Mouse (Mus musculus) kidney, embryonic 16.5 days (tissue): ENCODE results near the gene Nudt16l1. TPM values are rescaled to one million over a fixed set of nuclear protein-coding genes. Genes with fewer than 3 reads are reported as not detected.

ENCODE experiments used
- ATAC-seq: fragments of 200-750 bp; cut with Nextera tagmentation; 2 replicates; pipeline ENCODE4 v1.8.0; 2017; ENCODE audit warnings: moderate TSS enrichment; ENCODE audit not compliant: low FRiP score, low TSS enrichment
- H3K27ac ChIP-seq: fragments of 300-500 bp; sonication (generic); 2 replicates; pipeline ENCODE4 v1.5.1; 2014; ENCODE audit warnings: low read length
- H3K27me3 ChIP-seq: fragments of 300-500 bp; sonication (generic); 2 replicates; pipeline ENCODE4 v1.6.1; 2014; ENCODE audit warnings: low read length, control low read depth, mixed read lengths; ENCODE audit not compliant: insufficient read depth
- H3K36me3 ChIP-seq: fragments of 300-500 bp; sonication (generic); 2 replicates; pipeline ENCODE4 v1.6.1; 2014; ENCODE audit warnings: low read length, control low read depth, mixed read lengths; ENCODE audit not compliant: insufficient read depth
- H3K4me1 ChIP-seq: fragments of 300-500 bp; sonication (generic); 2 replicates; pipeline ENCODE4 v1.6.1; 2014; ENCODE audit warnings: low read length, control low read depth, mixed read lengths; ENCODE audit not compliant: insufficient read depth
- H3K4me2 ChIP-seq: fragments of 300-500 bp; sonication (generic); replicated peaks from 2 replicates; pipeline ENCODE4 v1.6.1; 2014; ENCODE audit warnings: low read depth, low read length
- H3K4me3 ChIP-seq: fragments of 300-500 bp; sonication (generic); 2 replicates; pipeline ENCODE4 v1.5.1; 2014; ENCODE audit warnings: mild to moderate bottlenecking, low read length
- H3K9ac ChIP-seq: fragments of 300-500 bp; sonication (generic); replicated peaks from 2 replicates; pipeline ENCODE4 v1.6.1; 2014; ENCODE audit warnings: low read length
- H3K9me3 ChIP-seq: fragments of 300-500 bp; sonication (generic); 2 replicates; pipeline ENCODE4 v1.6.1; 2016; ENCODE audit warnings: low read length, control low read depth
- WGBS: fragments of 180-500 bp; shearing (Covaris S2); extraction: QIAGEN DNeasy Blood & Tissue Kit; methylation state at CpG from one replicate; pipeline ENCODE4 v1.1.7; 2014; 5-methylcytosine and 5-hydroxymethylcytosine counted together
- polyA plus RNA-seq: library from polyadenylated mRNA; unstranded; fragments of >200 nt; fragmentation: Nextera tagmentation; extraction: Ambion mirVana; gene quantifications from 2 replicates; pipeline ENCODE4 v1.2.1, GENCODE M21; 2015

Nudt16l1 gene
- polyA plus RNA-seq, 1 experiment from 2014 or later = 187 TPM

DNA sequence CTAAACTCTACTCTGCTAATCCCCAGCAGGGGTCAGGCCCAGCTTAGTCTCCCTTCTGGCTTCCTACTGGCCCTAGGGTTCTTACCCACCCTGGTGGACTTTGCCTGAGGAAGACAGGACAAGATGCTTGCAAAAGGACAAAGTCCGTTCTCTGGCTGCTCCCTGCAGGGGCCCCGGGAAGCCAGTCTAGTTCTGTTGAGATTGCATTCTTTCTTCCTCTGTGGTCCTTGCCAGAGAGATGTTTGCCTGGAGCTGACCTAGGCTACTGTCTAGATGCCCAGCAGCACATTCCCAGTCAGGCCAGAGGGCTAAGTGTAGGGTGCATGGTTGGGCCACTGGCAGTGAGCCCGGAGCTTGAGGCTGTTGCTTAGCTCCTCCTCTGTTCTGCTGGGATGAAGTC, 6.1 kb upstream of the Nudt16l1 start:
- H3K9me3 ChIP-seq = no peaks in the 10 kb centered on the region
- no peak overlapping the region for H3K9ac ChIP-seq
- H3K4me2 ChIP-seq = no peak overlapping the region
- H3K4me1 ChIP-seq = no peaks in the 10 kb centered on the region
- peaks cover 75% of the 10 kb centered on the region for H3K36me3 ChIP-seq
- H3K27ac ChIP-seq = peak overlapping the region; percentile 45; the same call in 1 of the 2 replicates
- H3K4me3 ChIP-seq = no peak overlapping the region
- 71% methylated on average over 3 of the region's 3 CpGs for WGBS
- H3K27me3 ChIP-seq = no peaks in the 10 kb centered on the region
- peak; percentile 69 for ATAC-seq

DNA sequence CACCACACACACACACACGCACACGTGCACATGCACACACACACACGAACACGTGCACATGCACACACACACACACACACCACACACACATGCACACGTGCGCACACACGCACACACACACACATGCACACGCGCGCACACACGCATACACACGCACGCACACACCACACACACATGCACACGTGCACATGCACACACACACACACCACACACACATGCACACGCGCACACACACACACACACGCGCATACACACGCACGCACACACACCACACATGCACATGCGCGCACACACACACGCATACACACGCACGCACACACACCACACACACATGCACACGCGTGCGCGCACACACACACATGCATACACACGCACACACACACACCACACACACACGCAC, 3.1 kb upstream of the Nudt16l1 start:
- Histone ChIP-seq H3K27ac (no peak overlapping the region), H3K4me3 (no peak overlapping the region), H3K9ac (no peak overlapping the region), H3K27me3 (no peaks in the 10 kb centered on the region), H3K36me3 (peaks cover 60% of the 10 kb centered on the region), H3K4me2 (no peak overlapping the region), H3K4me1 (peaks cover 10% of the 10 kb centered on the region), H3K9me3 (no peaks in the 10 kb centered on the region)
- WGBS = 98% methylated on average over 31 of the region's 31 CpGs
- no peak for ATAC-seq

DNA sequence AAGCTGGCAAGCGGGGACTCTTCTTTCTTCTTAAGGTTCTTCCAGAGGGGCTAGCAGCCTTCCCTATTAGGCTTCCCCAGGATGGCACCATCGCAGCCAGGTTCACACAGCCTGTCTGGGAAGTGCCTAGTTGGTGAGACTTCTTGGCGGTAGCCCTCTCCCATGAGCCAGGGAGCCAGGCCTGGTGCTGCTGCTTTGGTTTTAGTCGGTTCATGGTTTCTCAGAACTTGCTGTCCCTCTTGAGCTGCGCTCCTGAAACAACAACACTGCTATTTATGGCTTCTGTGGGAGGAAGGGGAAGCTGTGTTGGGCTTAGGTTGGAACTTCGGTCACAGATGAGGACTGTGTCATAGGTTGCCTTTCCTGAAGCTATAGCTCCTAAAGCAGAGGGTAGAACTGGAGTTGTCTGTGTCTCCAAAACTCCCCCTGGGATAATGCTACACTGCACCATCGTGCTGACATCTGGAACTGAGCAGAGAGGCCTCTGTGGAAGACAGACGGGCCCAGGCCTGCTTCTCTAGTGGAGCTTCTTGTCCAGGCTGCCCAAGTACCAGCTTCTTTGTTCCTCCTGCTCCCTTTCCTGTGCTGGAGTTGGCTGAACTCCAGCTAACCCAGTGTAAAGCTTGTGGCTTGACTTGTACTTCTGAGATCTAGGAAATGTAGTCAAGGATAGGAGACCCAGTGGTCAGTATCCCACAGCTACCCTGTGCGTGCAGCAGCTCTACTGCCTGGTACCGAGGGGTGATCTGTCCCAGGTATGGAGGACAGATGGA, 2.4 kb upstream of the Nudt16l1 start:
- WGBS = 79% methylated on average over 10 of the region's 10 CpGs
- Histone ChIP-seq H3K9me3 (no peaks in the 10 kb centered on the region), H3K4me2 (no peak overlapping the region), H3K4me3 (no peak overlapping the region), H3K36me3 (peaks cover 61% of the 10 kb centered on the region), H3K27ac (peak overlapping the region; percentile 62; the same call in 1 of the 2 replicates), H3K9ac (no peak overlapping the region), H3K4me1 (peaks cover 11% of the 10 kb centered on the region), H3K27me3 (no peaks in the 10 kb centered on the region)
- no peak for ATAC-seq

DNA sequence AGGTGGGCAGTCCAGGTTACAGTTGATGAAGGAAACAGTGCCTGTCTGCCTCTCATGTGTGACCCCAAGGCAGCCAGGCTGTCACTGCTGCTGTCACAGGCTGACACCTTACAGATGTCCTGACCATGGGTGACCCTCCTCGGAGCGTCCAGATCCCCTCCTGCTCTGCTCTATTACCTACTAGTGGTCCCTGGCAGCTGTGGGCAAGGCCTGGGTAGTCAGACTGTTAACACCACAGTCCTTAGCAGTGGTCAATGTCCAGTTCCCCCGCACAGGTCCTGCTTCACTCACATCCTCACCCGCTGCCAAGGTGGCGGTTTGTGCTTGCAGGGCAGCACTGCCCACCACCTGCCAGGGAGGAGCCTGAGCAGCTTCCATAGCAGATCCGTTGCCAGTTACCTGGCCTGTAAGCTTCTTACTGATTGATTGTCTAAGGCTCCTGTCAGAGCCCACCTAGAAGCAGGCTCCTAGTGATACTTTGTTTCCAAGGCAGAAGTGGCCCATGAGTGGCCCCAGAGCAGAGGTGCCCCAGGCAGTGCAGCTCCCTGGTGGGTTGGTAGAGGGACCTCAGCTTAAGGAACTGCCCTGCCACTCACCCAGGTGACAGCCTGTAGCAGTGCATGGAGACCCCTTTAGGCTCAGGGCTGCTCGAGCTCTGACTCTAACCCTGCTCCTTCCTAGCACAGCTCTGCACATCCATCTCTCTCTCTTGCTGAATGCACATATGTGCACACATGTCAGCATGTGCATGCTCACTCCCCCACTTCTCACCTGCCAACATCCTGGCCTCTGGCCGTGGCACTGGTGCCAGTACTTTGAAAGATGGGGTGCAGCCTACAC, 990 bp upstream of the Nudt16l1 start:
- Histone ChIP-seq H3K36me3 (peaks cover 67% of the 10 kb centered on the region), H3K27ac (no peak overlapping the region), H3K4me2 (no peak overlapping the region), H3K9ac (no peak overlapping the region), H3K27me3 (no peaks in the 10 kb centered on the region), H3K4me1 (peaks cover 11% of the 10 kb centered on the region), H3K9me3 (no peaks in the 10 kb centered on the region), H3K4me3 (no peak overlapping the region)
- 86% methylated on average over 8 of the region's 8 CpGs for WGBS
- ATAC-seq = no peak

DNA sequence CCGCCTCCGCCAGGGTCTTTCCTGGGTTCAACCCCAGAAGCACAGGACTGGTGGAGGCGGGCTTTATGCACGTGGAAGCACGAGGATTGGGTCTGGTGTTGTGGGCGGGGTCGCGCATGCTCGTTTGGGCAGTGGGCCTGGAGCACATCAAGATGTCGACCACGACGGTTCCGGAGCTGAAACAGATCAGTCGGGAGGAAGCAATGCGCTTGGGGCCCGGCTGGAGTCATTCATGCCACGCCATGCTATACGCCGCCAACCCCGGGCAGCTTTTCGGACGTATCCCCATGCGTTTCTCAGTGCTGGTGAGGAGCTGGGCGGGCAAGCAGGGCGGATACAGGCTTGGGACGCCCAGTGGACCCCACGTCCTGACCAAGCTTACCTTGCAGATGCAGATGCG, 428 bp downstream of the Nudt16l1 start:
- H3K9me3 ChIP-seq = no peaks in the 10 kb centered on the region
- ATAC-seq = peak; percentile 94
- peaks cover 66% of the 10 kb centered on the region for H3K36me3 ChIP-seq
- peak overlapping the region; percentile 90 for H3K4me2 ChIP-seq
- H3K4me3 ChIP-seq = peak overlapping the region; percentile 88
- no peaks in the 10 kb centered on the region for H3K27me3 ChIP-seq
- H3K4me1 ChIP-seq = peaks cover 11% of the 10 kb centered on the region
- peak overlapping the region; percentile 92 for H3K9ac ChIP-seq
- H3K27ac ChIP-seq = peak overlapping the region; percentile 89
- under 1% methylated on average over 28 of the region's 28 CpGs for WGBS

DNA sequence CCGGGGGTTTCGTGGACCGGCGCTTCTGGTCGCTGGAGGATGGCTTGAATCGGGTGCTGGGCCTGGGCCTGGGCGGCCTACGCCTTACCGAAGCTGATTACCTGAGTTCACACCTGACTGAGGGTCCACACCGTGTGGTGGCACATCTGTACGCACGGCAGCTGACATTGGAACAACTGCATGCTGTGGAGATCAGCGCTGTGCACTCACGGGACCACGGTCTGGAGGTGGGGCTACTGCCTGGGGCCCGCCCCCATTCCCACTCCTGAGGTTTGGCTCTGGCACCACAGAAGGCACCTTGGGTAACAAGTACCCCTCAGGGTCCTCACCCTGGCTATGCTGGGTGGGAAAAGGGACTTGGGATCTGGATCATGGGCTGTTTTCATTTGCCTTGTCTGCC, 851 bp downstream of the Nudt16l1 start:
- ATAC-seq = peak; percentile 81
- Histone ChIP-seq H3K4me3 (peak overlapping the region; percentile 88), H3K4me1 (peaks cover 11% of the 10 kb centered on the region), H3K4me2 (peak overlapping the region; percentile 90), H3K9ac (peak overlapping the region; percentile 92), H3K27ac (peak overlapping the region; percentile 89), H3K36me3 (peaks cover 64% of the 10 kb centered on the region), H3K27me3 (no peaks in the 10 kb centered on the region), H3K9me3 (no peaks in the 10 kb centered on the region)
- WGBS = under 1% methylated on average over 16 of the region's 16 CpGs

DNA sequence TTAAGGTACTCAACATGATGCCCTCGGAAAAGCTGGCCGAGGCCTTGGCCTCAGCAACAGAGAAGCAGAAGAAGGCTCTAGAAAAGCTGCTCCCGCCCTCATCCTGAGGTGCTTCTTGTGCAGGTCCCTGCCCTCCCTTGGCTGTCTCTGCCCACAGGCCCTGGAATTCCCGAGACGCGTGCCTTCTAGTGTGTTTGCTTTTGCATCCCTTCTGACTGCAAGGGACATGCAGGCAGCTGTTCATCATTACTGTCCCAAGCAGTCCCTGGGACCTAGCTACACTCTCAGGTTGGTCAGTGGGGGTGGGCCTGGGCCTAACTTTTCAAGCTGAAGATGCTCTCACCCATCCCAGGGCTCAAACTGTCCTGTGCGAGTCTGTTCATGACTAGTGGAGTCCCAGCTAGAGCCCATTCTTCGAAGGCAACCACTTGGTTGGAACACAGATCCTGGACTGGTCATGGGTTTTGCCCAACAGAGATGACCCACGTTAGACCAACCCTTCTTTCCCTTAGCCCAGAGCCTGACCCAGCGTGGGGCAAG, 1.8 kb downstream of the Nudt16l1 start:
- Histone ChIP-seq H3K36me3 (peaks cover 57% of the 10 kb centered on the region), H3K4me3 (peak overlapping the region; percentile 88; the same call in 1 of the 2 replicates)

DNA sequence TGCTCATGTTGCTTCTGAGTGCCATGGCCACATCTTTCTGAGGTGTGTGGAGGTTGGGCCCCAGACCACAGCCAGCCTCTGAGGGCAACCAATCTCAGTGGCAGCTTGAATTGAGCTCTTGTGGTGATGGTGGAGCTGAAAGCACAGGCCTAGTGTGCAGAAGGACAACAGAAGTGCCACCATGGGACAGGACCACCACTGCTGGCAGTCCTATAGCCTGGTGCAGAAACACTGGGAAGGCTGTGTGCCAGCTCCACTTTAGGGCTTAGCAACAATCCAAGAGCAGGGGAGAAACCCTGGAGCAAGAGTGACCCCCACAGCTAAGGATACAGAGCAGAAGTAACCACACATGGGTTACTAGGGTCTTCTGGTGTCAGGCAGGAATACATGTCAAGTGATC, 2.5 kb downstream of the Nudt16l1 start:
- Histone ChIP-seq H3K36me3 (peaks cover 54% of the 10 kb centered on the region), H3K27ac (no peak overlapping the region), H3K4me2 (no peak overlapping the region), H3K9me3 (no peaks in the 10 kb centered on the region), H3K9ac (no peak overlapping the region), H3K4me1 (peaks cover 11% of the 10 kb centered on the region), H3K4me3 (no peak overlapping the region), H3K27me3 (no peaks in the 10 kb centered on the region)
- ATAC-seq = no peak

More for the DNA sequence above, 1.8 kb downstream of the Nudt16l1 start:
- ATAC-seq = no peak
- H3K9me3 ChIP-seq = no peaks in the 10 kb centered on the region
- 86% methylated on average over 10 of the region's 10 CpGs for WGBS
- H3K4me2 ChIP-seq = peak overlapping the region; percentile 90; the same call in 1 of the 2 replicates
- peaks cover 11% of the 10 kb centered on the region for H3K4me1 ChIP-seq
- peak overlapping the region; percentile 92; the same call in 1 of the 2 replicates for H3K9ac ChIP-seq
- no peaks in the 10 kb centered on the region for H3K27me3 ChIP-seq
- no peak overlapping the region for H3K27ac ChIP-seq

DNA sequence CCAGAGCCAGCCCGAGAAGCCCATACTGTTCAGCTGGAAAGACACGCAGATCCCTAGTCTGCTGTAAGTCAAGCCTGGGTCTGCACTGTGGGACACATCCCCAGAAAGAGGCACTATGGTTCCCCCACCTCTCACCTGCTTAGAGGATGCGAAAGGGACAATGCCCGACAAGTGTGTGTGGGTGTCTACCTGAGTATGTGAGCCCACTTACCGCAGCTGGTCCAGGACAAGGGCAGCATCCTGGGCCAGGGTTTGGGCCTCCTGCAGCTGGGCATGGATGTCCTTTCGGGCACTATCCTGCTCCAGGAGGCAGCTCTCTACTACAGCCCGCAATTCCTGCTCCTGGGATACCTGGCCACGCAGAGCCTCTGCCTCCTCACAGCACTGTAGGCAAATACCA, 4.3 kb downstream of the Nudt16l1 start:
- no peaks in the 10 kb centered on the region for H3K9me3 ChIP-seq
- H3K4me2 ChIP-seq = no peak overlapping the region
- 91% methylated on average over 8 of the region's 8 CpGs for WGBS
- no peak overlapping the region for H3K4me3 ChIP-seq
- peaks cover 11% of the 10 kb centered on the region for H3K4me1 ChIP-seq
- no peaks in the 10 kb centered on the region for H3K27me3 ChIP-seq
- peaks cover 61% of the 10 kb centered on the region for H3K36me3 ChIP-seq
- H3K9ac ChIP-seq = no peak overlapping the region
- H3K27ac ChIP-seq = no peak overlapping the region
- ATAC-seq = no peak
